Mouse (Mus musculus) G1E (cell line): ENCODE results near the gene Diaph3.

Experiments used
- CTCF ChIP-seq: IDR thresholded peaks from 2 replicates; pipeline ENCODE4 v1.5.1; 2012; ENCODE audit warnings: low read depth, low read length, inconsistent platforms, mixed read lengths
- GATA1 ChIP-seq: IDR thresholded peaks from 2 replicates; pipeline ENCODE4 v1.6.1; 2012; ENCODE audit warnings: borderline replicate concordance, low read length, inconsistent platforms, mixed read lengths
- POLR2AphosphoS5 ChIP-seq: IDR thresholded peaks from 2 replicates; pipeline ENCODE4 v1.6.1; 2012; ENCODE audit warnings: low read depth, low read length, inconsistent platforms; ENCODE audit not compliant: insufficient replicate concordance
- TAL1 ChIP-seq: conservative IDR thresholded peaks from 2 replicates; pipeline ENCODE4 v1.6.1; 2012; ENCODE audit warnings: low read depth, low read length, inconsistent platforms, mixed read lengths

- TF ChIP-seq CTCF (no peak), TAL1 (no peak), GATA1 (no peak), POLR2AphosphoS5 (no peak)
Observed at GRCm38 (mm10) chr14:86660556-86660955, 480.5 kb downstream of the Diaph3 start.
